Mouse (Mus musculus): ENCODE data around the gene Acp5.
A peak's percentile ranks its signal among the peaks of the same experiment; 100 is the strongest.

Gene Acp5

GRCm38 (mm10) chr9:22108194-22108593, 27.3 kb downstream of the Acp5 start:
- no peak for DNase-seq (ENCODE audit: low read depth, low spot score)

DNA sequence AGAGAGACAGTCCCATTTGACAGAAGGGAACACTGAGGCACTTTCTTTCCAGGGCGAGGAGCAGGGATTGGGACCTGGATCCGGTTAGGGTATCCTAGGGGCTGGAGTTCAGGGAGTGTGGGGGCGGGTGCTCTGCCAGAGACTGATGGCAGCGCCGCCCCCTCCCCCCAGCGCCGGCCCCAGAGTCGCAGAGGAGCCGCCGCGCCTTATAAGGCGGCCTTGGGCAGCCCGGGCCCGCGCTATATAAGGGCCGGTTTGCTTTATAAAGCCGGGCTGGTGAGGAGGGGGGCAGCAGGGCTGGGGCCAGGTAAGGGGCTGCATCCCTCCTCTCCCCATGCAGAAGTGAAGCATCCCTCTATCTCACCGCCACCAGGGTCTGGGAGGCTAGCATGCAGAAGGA, 35.6 kb downstream of the Acp5 start:
- no peak for DNase-seq (ENCODE audit: low read depth, low spot score)

DNA sequence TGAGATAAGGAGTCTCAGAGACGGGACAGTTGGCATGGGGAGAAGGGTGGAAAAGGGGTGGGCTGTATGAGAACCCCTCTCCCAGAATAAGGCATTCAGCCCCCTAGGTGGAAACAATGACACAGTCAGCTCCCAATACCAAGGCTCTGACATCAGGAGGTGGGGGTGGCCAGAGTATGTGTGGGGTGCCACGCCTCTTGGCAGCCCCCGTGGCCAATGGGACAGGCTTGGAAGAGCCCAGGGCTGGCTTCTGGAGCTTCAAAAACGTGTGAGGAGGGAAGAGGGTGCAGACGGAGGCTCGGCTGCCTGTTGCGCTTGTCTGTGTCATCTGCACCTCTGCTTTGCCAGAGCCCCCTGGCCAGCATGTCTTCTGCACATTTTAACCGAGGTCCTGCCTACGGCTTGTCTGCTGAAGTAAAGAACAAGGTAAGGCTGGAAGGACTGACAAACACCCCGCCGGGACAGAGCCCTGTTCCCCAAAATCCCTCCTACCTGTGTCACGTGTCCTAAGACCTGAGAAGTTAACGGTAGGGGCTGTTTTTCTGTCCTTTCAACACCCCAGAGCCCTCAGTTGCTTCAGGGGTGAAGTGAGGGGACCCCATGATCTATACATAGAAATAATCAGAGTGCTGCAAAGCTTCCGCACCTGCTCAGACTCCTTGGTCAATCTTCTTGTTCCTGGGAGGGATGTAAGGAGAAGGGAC, 36.4 kb downstream of the Acp5 start, which contains the start of gene Cnn1:
Cnn1 (plus strand) TSS at position 224 of the 704 bp plus-strand sequence.
- DNase-seq (ENCODE audit: low read depth, low spot score): no peak

GRCm38 (mm10) chr9:22095854-22096307, 39.6 kb downstream of the Acp5 start:
- no peak for DNase-seq (ENCODE audit: low read depth, low spot score)

- no peak for DNase-seq (ENCODE audit: low read depth, low spot score)
Measured at GRCm38 (mm10) chr9:22092746-22093145, 42.8 kb downstream of the Acp5 start.

- DNase-seq (ENCODE audit: low read depth, low spot score): no peak
Measured at GRCm38 (mm10) chr9:22089986-22090385, 45.5 kb downstream of the Acp5 start.

DNA sequence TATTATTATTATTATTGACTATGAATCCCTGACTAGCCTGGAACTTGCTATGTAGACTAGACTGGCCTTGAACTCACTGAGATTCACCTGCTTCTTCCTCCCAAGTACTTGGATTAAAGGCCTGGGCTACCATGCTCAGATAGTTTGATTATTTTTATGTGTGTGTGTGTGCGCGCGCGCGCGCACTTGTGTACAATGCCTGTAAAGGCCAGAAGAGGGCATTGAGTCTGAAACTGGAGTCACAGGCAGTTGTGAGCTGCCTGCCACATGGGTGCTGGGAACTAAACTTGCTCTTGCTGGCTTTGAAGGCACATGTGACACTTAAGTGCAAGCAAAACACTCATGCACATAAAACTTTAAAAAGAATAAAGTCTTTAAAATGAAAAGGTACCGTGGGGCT, 46.2 kb downstream of the Acp5 start:
- no peak for DNase-seq (ENCODE audit: low read depth, low spot score)

GRCm38 (mm10) chr9:22087034-22087618, 48.4 kb downstream of the Acp5 start:
- no peak for DNase-seq (ENCODE audit: low read depth, low spot score)

DNA sequence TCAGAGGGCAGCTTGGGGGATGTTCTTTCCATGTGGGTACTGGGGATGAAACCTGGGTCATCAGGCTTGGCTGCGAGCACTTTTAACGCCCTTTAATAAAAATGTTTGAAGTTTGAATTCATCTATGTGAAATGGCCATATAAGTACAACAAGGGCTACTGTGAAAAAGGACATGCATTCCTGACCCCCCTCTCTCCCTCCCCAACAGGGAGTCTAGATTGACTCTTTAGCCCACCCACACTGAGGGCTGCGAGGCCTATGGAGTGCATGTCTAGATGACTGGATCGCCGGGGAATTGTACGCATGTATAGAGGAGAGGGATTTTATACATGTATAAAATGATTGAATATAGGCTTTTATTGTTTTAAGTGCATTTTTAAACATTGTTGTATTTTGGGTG, 49.5 kb downstream of the Acp5 start:
- DNase-seq (ENCODE audit: low read depth, low spot score): no peak

- peak; percentile 93 for DNase-seq (ENCODE audit: low read depth, low spot score)
Measured at GRCm38 (mm10) chr9:22085022-22085834, 50.3 kb downstream of the Acp5 start, which contains the start of gene Ecsit. TSS of gene Ecsit (minus strand) at chr9:22085438.

- DNase-seq (ENCODE audit: low read depth, low spot score): no peak
Measured at GRCm38 (mm10) chr9:22084667-22085021, 50.9 kb downstream of the Acp5 start.

Measured in brain, embryonic 18.5 days (tissue).